Mouse (Mus musculus) CH12.LX (cell line): ENCODE data around the gene Il11ra1.

Experiments used
- CTCF ChIP-seq, 2 experiments: IDR thresholded peaks in 1 of 2; conservative IDR thresholded peaks in 1 of 2; 2 replicates each; pipeline ENCODE4 v1.5.1; 2011 to 2012; ENCODE audit warnings: low read depth in 2 of 2, low read length in 2 of 2, improper control_type of control experiment in 1 of 2, inconsistent platforms in 1 of 2, mild to moderate bottlenecking in 1 of 2, moderate library complexity in 1 of 2
- ELF1 ChIP-seq: IDR thresholded peaks from 2 replicates; pipeline ENCODE4 v1.6.1; 2014; ENCODE audit warnings: low read depth, mild to moderate bottlenecking, inconsistent platforms, low read length, improper control_type of control experiment
- USF1 ChIP-seq: IDR thresholded peaks from 2 replicates; pipeline ENCODE4 v1.6.1; 2014; ENCODE audit warnings: low read depth, mild to moderate bottlenecking, inconsistent platforms, low read length, improper control_type of control experiment

GRCm38 (mm10) chr4:41670836-41671235 lies 29.0 kb upstream of the Il11ra1 start:
- TF ChIP-seq USF1 = no peak
- TF ChIP-seq ELF1 = no peak
- TF ChIP-seq CTCF (conservative IDR thresholded peaks at IDR 0.05 in 1 of 2, IDR thresholded peaks at IDR 0.05 in 1 of 2; ENCODE audit: low read depth in 2 of 2, low read length in 2 of 2) = no peak
